Comparison of ENCODE assay signal across 16 mouse cellular contexts in the genomic region with DNA sequence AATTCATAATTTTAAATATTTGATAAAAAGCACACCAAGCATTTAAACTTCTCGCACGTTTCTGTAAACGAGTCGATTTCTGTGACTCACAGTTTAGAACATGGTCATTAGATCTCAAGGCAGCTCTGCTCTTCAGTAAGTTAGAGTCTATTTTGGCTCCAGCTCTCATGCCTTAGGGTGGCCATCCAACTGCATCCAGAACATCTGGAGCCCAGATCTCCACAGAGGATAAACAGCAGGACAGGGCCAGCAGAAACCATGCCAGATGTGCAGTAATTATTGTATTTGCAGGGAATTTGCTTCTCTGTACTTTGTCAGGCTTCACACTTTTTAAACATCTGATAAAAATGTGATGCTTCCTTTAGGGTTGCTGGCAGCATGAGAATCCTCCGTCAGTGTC.
A peak's percentile ranks its signal among the peaks of the same experiment; 100 is the strongest.
DNase-seq lines count a peak whose midpoint lies in the region; ATAC-seq and TF ChIP-seq lines count a peak whose summit lies in the region.
"Had no signal": no experiment of that assay in that cellular context is flagged by ENCODE, and none has a peak within 500 bp of the region (broad histone marks: within the 10 kb centered on the region; RNA-seq: fewer than 3 reads in every experiment).

No protein-coding gene starts in this region.

- no peaks in the 10 kb centered on the region for H3K9me3 ChIP-seq in midbrain, postnatal 0 days (ENCODE audit: low read length)
- no peaks in the 10 kb centered on the region for H3K9me3 ChIP-seq in midbrain, embryonic 11.5 days (ENCODE audit: control insufficient read depth, low read length)
- no peaks in the 10 kb centered on the region for H3K9me3 ChIP-seq in limb, embryonic 15.5 days
- no peaks in the 10 kb centered on the region for H3K9me3 ChIP-seq in kidney, embryonic 16.5 days (ENCODE audit: low read length)
- H3K9me3 ChIP-seq: heart, embryonic 13.5 days; hindbrain, embryonic 15.5 days; limb, embryonic 12.5 days had no signal

- no peak for ATAC-seq in midbrain, postnatal 0 days (ENCODE audit: low FRiP score)
- ATAC-seq in midbrain, embryonic 11.5 days (ENCODE audit: low FRiP score) = no peak
- ATAC-seq in limb, embryonic 15.5 days (ENCODE audit: insufficient number of reproducible peaks, low FRiP score, low TSS enrichment, low read depth) = 0 out of 2 replicates have a peak, but pooled peaks have one; percentile 58
- no peak for ATAC-seq in activated CD4-positive, CD25-positive, alpha-beta regulatory T cell, adult 4 months
- no peak for ATAC-seq in kidney, embryonic 16.5 days (ENCODE audit: low FRiP score, low TSS enrichment)

- no peak overlapping the region for H3K27ac ChIP-seq in midbrain, postnatal 0 days (ENCODE audit: low read depth, low read length)
- no peak overlapping the region for H3K27ac ChIP-seq in midbrain, embryonic 11.5 days (ENCODE audit: low read depth, low read length)
- no peak overlapping the region for H3K27ac ChIP-seq in limb, embryonic 15.5 days
- no peak overlapping the region for H3K27ac ChIP-seq in kidney, embryonic 16.5 days (ENCODE audit: low read length)
- H3K27ac ChIP-seq: heart, embryonic 13.5 days; hindbrain, embryonic 15.5 days; limb, embryonic 12.5 days had no signal

- no peaks in the 10 kb centered on the region for H3K27me3 ChIP-seq in midbrain, postnatal 0 days (ENCODE audit: insufficient read depth, low read length)
- no peaks in the 10 kb centered on the region for H3K27me3 ChIP-seq in midbrain, embryonic 11.5 days (ENCODE audit: control insufficient read depth, insufficient read depth, low read length)
- no peaks in the 10 kb centered on the region for H3K27me3 ChIP-seq in limb, embryonic 15.5 days
- no peaks in the 10 kb centered on the region for H3K27me3 ChIP-seq in kidney, embryonic 16.5 days (ENCODE audit: insufficient read depth, low read length)
- H3K27me3 ChIP-seq: heart, embryonic 13.5 days; hindbrain, embryonic 15.5 days; limb, embryonic 12.5 days; megakaryocyte, embryonic 14.5 days had no signal

- H3K36me3 ChIP-seq in midbrain, postnatal 0 days (ENCODE audit: insufficient read depth, low read length) = no peaks in the 10 kb centered on the region
- H3K36me3 ChIP-seq in midbrain, embryonic 11.5 days (ENCODE audit: control insufficient read depth, insufficient read depth, low read length) = no peaks in the 10 kb centered on the region
- H3K36me3 ChIP-seq in limb, embryonic 15.5 days = no peaks in the 10 kb centered on the region
- no peaks in the 10 kb centered on the region for H3K36me3 ChIP-seq in kidney, embryonic 16.5 days (ENCODE audit: insufficient read depth, low read length)
- H3K36me3 ChIP-seq: heart, embryonic 13.5 days; hindbrain, embryonic 15.5 days; limb, embryonic 12.5 days had no signal

- H3K4me1 ChIP-seq in midbrain, postnatal 0 days (ENCODE audit: insufficient read depth, low read length) = no peaks in the 10 kb centered on the region
- H3K4me1 ChIP-seq in midbrain, embryonic 11.5 days (ENCODE audit: control insufficient read depth, insufficient read depth, low read length) = no peaks in the 10 kb centered on the region
- no peaks in the 10 kb centered on the region for H3K4me1 ChIP-seq in limb, embryonic 15.5 days
- no peaks in the 10 kb centered on the region for H3K4me1 ChIP-seq in kidney, embryonic 16.5 days (ENCODE audit: insufficient read depth, low read length)
- H3K4me1 ChIP-seq: heart, embryonic 13.5 days; hindbrain, embryonic 15.5 days; megakaryocyte, embryonic 14.5 days had no signal

- 90% methylated on average over 5 of the region's 5 CpGs for WGBS in midbrain, postnatal 0 days
- 88% methylated on average over 5 of the region's 5 CpGs for WGBS in midbrain, embryonic 11.5 days
- 30% methylated on average over 5 of the region's 5 CpGs for WGBS in limb, embryonic 15.5 days
- WGBS in kidney, embryonic 16.5 days = 84% methylated on average over 5 of the region's 5 CpGs

- H3K4me2 ChIP-seq in midbrain, postnatal 0 days (ENCODE audit: low read depth, low read length, poor library complexity, severe bottlenecking) = no peak overlapping the region
- no peak overlapping the region for H3K4me2 ChIP-seq in midbrain, embryonic 11.5 days
- H3K4me2 ChIP-seq in limb, embryonic 15.5 days = no peak overlapping the region
- no peak overlapping the region for H3K4me2 ChIP-seq in kidney, embryonic 16.5 days (replicated peaks; ENCODE audit: low read depth, low read length)
- H3K4me2 ChIP-seq: heart, embryonic 13.5 days; hindbrain, embryonic 15.5 days; limb, embryonic 12.5 days had no signal

- H3K9ac ChIP-seq in midbrain, postnatal 0 days (replicated peaks; ENCODE audit: low read length, poor library complexity, severe bottlenecking) = no peak overlapping the region
- H3K9ac ChIP-seq in midbrain, embryonic 11.5 days (ENCODE audit: low read length) = no peak overlapping the region
- H3K9ac ChIP-seq in limb, embryonic 15.5 days = no peak overlapping the region
- no peak overlapping the region for H3K9ac ChIP-seq in kidney, embryonic 16.5 days (replicated peaks; ENCODE audit: low read length)
- H3K9ac ChIP-seq: heart, embryonic 13.5 days; hindbrain, embryonic 15.5 days; limb, embryonic 12.5 days had no signal

- peak; percentile 4 for DNase-seq in midbrain, postnatal 0 days (ENCODE audit: low spot score)
- no peak for DNase-seq in midbrain, embryonic 11.5 days (ENCODE audit: low spot score, missing footprints)
- peak; percentile 4 for DNase-seq in embryo, embryonic 11.5 days (ENCODE audit: low read depth, low spot score)
- DNase-seq in gastrocnemius, postnatal 10 days = peak; percentile 9
- DNase-seq in thymus, adult 18-20 months = no peak
- DNase-seq: cerebellum, adult 2 months; kidney, postnatal 25 days; layer of hippocampus, postnatal 36 days; lung, adult 2 months had no signal

- H3K4me3 ChIP-seq in midbrain, postnatal 0 days (ENCODE audit: low read depth, low read length) = no peak overlapping the region
- H3K4me3 ChIP-seq in midbrain, embryonic 11.5 days (ENCODE audit: low read depth, low read length) = no peak overlapping the region
- no peak overlapping the region for H3K4me3 ChIP-seq in limb, embryonic 15.5 days
- no peak overlapping the region for H3K4me3 ChIP-seq in kidney, embryonic 16.5 days (ENCODE audit: low read length)
- H3K4me3 ChIP-seq: heart, embryonic 13.5 days; hindbrain, embryonic 15.5 days; limb, embryonic 12.5 days; megakaryocyte, embryonic 14.5 days had no signal

- no peak for TF ChIP-seq CTCF in midbrain, postnatal 0 days (IDR thresholded peaks at IDR 0.05)

Comparison
In these comparisons a context has a peak if more than half of its experiments do, and no peak if none do; other contexts are left out.
1. DNase-seq: peak in midbrain, postnatal 0 days (single experiment), embryo, embryonic 11.5 days (single experiment) and gastrocnemius, postnatal 10 days (single experiment); none in midbrain, embryonic 11.5 days (single experiment) and thymus, adult 18-20 months (0 of 2).